Mouse (Mus musculus) embryonic fibroblast, embryonic 13.5 days (primary cell): ENCODE results near the gene Sgsm2.

ENCODE experiments used
- CTCF ChIP-seq: IDR thresholded peaks from 2 replicates; pipeline ENCODE4 v1.5.1; 2011; ENCODE audit warnings: mild to moderate bottlenecking, control low read depth, low read length, moderate library complexity, borderline replicate concordance; ENCODE audit not compliant: insufficient read depth
- POLR2A ChIP-seq: IDR thresholded peaks from 2 replicates; pipeline ENCODE4 v1.6.1; 2011; ENCODE audit warnings: low read depth, mild to moderate bottlenecking, control low read depth, low read length, moderate library complexity

DNA sequence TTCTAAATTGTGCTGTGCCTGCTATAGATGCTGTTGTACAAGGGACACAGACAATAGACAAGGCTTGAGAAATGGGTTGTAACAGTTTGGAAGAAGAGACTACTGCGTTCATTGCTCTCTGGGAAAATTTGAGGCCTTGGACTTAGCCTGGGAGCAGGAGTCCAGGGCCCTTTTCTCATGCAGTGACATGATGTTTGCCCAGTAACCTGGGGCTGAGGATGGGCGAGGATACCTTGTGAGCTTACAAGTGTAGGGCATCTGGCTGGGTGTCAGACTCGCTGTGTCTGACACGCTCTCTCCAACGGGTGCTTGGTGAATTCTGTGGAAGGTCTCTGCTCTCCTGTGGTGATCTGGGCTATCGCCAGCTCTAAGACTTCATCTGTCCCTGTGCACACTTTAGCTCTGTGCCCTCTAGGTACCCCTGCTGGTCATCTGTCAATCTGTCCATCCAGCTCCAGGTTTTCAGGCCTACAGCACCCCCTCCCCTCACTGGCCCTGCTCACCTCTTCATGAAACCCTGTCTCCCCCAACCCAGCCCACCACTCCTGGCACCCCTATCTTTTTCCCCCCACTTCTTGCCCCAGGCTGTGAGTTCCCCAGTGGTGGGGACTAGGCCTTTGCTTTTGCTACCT lies 61.2 kb downstream of the Sgsm2 start:
- TF ChIP-seq POLR2A (no peak), CTCF (no peak)
